Mouse (Mus musculus): Measurements from ENCODE around the gene Pigt.
A peak's percentile ranks its signal among the peaks of the same experiment; 100 is the strongest.

DNA sequence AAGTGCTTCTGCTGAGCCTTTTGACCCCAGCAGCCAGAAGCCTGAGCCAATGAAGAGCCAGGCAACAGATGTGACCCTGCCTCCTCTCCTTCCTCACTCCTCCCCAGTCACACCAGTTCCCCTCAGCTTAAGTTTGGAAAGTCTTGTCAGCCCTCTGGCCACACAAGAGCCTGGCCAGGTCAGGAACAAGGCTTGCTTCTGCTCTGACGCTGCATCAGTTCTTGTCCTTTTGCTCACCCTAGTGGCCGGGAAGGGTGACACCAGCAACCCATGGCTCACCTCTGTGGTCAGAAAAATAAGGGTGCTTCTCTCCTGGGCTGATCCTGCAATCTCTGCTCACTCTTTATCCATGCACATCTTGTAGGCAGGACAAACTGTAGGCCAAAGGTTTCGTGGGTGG lies 23.5 kb downstream of the Pigt start:
- TF ChIP-seq POLR2A (IDR thresholded peaks at IDR 0.05; ENCODE audit: borderline replicate concordance, control insufficient read depth, low read depth, low read length), result no peak
- peak; percentile 89 for TF ChIP-seq CTCF (IDR thresholded peaks at IDR 0.05; ENCODE audit: control insufficient read depth, insufficient read depth, low read length)

Measured in bone marrow, adult 2 months (tissue).